Mouse (Mus musculus) midbrain, embryonic 15.5 days (tissue): Measurements from ENCODE around the gene Tnfrsf22. TPM values are rescaled to one million over a fixed set of nuclear protein-coding genes. Genes with fewer than 3 reads are reported as not detected.
"Not testable (repeated sequence)": the region's sequence is repeated elsewhere in the genome, so short reads cannot be mapped to it uniquely, and the experiment has no call there.

ENCODE experiments used
- ATAC-seq: fragments of 200-750 bp; cut with Nextera tagmentation; replicated peaks from 2 replicates; pipeline ENCODE4 v1.8.0; 2017; ENCODE audit warnings: moderate TSS enrichment
- H3K27ac ChIP-seq: fragments of 300-500 bp; sonication (generic); 2 replicates; pipeline ENCODE4 v1.5.1; 2015; ENCODE audit warnings: mild to moderate bottlenecking, inconsistent platforms
- H3K27me3 ChIP-seq: fragments of 300-500 bp; sonication (generic); replicated peaks from 2 replicates; pipeline ENCODE4 v1.6.1; 2015; ENCODE audit warnings: inconsistent platforms
- H3K36me3 ChIP-seq: fragments of 300-500 bp; sonication (generic); replicated peaks from 2 replicates; pipeline ENCODE4 v1.6.1; 2015; ENCODE audit warnings: inconsistent platforms
- H3K4me1 ChIP-seq: fragments of 300-500 bp; sonication (generic); 2 replicates; pipeline ENCODE4 v1.6.1; 2015; ENCODE audit warnings: inconsistent platforms
- H3K4me2 ChIP-seq: fragments of 300-500 bp; sonication (generic); 2 replicates; pipeline ENCODE4 v1.6.1; 2015; ENCODE audit warnings: inconsistent platforms, mild to moderate bottlenecking, moderate library complexity
- H3K4me3 ChIP-seq: fragments of 300-500 bp; sonication (generic); 2 replicates; pipeline ENCODE4 v1.5.1; 2015; ENCODE audit warnings: mild to moderate bottlenecking, inconsistent platforms
- H3K9ac ChIP-seq: fragments of 300-500 bp; sonication (generic); 2 replicates; pipeline ENCODE4 v1.6.1; 2015; ENCODE audit warnings: mild to moderate bottlenecking, inconsistent platforms
- H3K9me3 ChIP-seq: fragments of 300-500 bp; sonication (generic); 2 replicates; pipeline ENCODE4 v1.6.1; 2016; ENCODE audit warnings: inconsistent platforms
- WGBS: fragments of 180-500 bp; shearing (Covaris S2); methylation state at CpG from one replicate; pipeline ENCODE4 v1.1.7; 2015; ENCODE audit warnings: mixed read lengths; 5-methylcytosine and 5-hydroxymethylcytosine counted together
- polyA plus RNA-seq: library from polyadenylated mRNA; unstranded; fragments of >200 nt; fragmentation: Nextera tagmentation; extraction: Ambion mirVana; gene quantifications from 2 replicates; pipeline ENCODE4 v1.2.1, GENCODE M21; 2015

Tnfrsf22 gene
- polyA plus RNA-seq, result 3.2 and 3.5 TPM in 2 replicates

DNA sequence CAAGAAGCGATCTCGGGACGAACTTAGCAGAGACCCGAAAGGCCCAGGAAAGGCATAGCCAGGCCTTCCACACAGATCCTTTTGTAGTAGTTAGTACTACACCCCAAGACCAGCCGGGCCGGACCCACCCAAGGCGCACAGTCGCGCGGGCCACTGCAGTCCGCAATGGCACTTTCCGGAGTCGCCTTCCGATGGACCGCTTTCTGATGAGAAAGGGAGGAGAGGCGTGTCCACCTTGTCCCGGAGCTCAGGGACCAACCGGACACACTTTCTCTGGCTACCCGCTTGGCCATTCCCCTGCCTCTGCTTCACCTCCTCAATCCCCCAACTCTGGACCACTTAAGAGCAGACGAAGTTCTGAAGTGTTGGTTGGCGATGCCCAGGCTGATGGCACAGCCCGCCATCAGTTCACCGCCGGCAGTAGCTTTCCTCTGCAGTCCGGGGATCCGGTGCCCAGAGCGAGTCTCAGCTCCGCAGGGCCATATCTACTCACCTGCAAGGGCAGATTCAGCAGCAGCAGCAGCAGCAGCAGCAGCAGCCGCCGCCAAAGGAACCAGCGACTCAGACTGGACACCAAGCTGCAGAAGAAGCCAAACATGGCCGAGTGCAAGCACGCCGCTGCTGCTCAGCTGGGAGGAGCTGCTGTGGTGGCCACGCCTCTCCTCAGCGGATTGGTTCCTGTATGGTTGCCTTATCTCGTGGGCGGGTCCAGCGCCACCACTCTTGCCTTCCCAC lies at the start of gene Tnfrsf22:
TSS of gene Tnfrsf22 (minus strand) at position 628 of the 735 bp plus-strand sequence.
- H3K9me3 ChIP-seq, result no peaks in the 10 kb centered on the region
- H3K9ac ChIP-seq, result peak within 1 kb of the TSS; percentile 61
- peak; percentile 99 for ATAC-seq
- no peaks in the 10 kb centered on the region for H3K36me3 ChIP-seq
- peak within 1 kb of the TSS; percentile 67 for H3K4me3 ChIP-seq
- 5% methylated on average over 39 of the region's 39 CpGs for WGBS
- peaks cover 5% of the 10 kb centered on the region; the same call in 1 of the 2 replicates for H3K4me1 ChIP-seq
- H3K27me3 ChIP-seq, result no peaks in the 10 kb centered on the region
- H3K4me2 ChIP-seq, result peak within 1 kb of the TSS; percentile 74
- no peak within 1 kb of the TSS for H3K27ac ChIP-seq

DNA sequence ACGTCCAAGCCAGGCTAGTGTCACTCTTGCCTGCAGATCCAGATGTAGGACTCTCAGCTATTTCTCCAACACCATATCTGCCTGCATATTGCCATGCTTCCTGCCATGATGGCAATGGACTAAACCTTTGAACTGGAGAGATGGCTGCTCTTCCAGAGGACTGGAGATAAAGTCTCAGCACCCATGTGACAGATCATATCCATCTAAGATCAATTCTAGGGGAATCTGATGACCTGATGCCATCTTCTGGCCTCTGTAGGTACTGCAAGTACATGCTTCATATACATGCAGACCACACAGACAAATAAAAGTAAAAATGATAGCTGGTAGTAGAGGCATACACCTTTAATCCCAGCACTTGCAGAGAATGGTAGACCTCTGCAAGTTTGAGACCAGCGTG lies 46.7 kb upstream of the Tnfrsf22 start:
- Histone ChIP-seq H3K27ac (no peak overlapping the region), H3K4me1 (no peaks in the 10 kb centered on the region), H3K36me3 (peaks cover 58% of the 10 kb centered on the region), H3K4me3 (no peak overlapping the region), H3K9ac (no peak overlapping the region), H3K27me3 (no peaks in the 10 kb centered on the region), H3K4me2 (no peak overlapping the region), H3K9me3 (no peaks in the 10 kb centered on the region)
- 66% methylated on average over 2 of the region's 2 CpGs for WGBS
- no peak for ATAC-seq

DNA sequence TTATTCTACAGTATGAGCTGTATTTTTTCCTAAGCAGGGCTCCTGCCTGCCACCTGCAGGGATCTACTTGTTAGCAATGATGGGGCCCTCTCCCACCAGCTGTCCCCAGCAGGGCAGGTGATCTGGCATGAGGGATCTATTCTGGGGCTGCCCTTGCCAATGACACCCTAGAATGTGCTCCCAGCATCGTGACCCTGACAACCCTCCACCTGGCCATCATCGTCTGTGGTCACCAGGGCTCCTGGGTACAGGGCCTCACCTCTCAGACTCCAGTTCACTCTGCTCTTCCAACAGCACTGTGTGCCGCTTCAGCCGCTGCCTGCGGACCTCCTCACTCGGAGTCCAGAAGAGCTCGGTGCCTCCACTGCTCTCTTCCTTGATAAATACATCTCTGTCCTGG lies 45.1 kb upstream of the Tnfrsf22 start:
- Histone ChIP-seq H3K9me3 (no peaks in the 10 kb centered on the region), H3K27ac (no peak overlapping the region), H3K27me3 (no peaks in the 10 kb centered on the region), H3K4me3 (no peak overlapping the region), H3K9ac (no peak overlapping the region), H3K4me1 (no peaks in the 10 kb centered on the region), H3K36me3 (peaks cover 71% of the 10 kb centered on the region), H3K4me2 (no peak overlapping the region)
- 91% methylated on average over 7 of the region's 7 CpGs for WGBS
- no peak for ATAC-seq

DNA sequence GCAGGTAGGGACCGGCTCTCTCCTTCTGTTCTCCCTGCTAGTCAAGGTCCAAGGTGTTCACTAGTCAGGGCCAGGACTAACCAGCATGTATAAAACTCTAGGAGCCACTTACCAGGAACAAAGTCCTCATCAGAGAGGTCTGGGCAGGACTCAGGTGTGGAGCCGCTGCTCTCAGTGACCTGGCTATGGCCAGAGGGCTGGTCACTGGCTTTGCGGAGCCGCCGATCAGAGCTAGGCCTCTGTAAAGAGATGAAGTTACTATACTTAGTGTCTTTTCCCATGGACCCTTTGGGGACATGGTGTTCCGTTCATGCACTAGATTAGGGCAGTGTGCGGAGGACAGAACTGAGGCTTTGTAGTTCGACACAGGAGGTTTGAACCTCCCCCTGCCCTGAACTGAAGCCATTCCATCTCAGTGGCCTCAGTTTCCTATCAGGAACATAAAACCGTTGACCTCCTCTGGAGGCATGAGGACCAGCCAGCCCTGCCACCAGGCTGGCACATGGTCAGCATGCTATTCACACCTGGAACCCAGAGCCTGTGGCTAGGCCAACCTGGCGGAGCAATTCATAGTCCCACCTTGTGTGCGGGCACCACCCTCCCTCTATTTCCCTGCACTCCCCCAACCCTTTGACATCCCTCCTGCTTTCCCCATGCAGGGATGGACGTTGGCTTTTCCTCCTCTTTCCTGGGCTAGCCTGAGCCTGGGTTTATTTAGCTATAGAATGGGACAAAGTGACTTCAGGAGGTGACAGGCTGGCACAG lies 43.5 kb upstream of the Tnfrsf22 start:
- H3K4me3 ChIP-seq, result no peak overlapping the region
- no peaks in the 10 kb centered on the region for H3K27me3 ChIP-seq
- ATAC-seq, result no peak
- H3K36me3 ChIP-seq, result peaks cover 76% of the 10 kb centered on the region
- H3K4me2 ChIP-seq, result no peak overlapping the region
- H3K27ac ChIP-seq, result no peak overlapping the region
- 93% methylated on average over 12 of the region's 12 CpGs for WGBS
- H3K9ac ChIP-seq, result no peak overlapping the region
- no peaks in the 10 kb centered on the region for H3K9me3 ChIP-seq
- H3K4me1 ChIP-seq, result no peaks in the 10 kb centered on the region

DNA sequence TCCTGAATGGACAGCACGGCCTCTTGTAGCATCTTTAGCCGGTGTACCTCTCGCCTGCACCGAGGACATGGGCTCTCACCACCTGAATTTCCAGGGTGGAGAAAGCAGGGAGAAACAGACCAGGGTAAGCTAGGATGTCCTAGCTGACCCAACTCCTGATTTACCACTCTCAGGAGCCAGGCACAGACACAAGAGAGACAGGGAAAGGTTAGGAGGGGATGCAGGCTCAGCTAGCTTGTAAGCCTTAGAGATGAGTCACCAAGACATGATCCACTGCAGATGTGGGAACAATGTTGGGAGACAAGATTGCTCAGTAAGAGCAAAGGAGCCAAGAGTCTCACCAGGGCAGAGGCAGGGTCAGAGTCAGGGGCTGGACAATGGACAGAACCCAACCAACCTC lies 42.4 kb upstream of the Tnfrsf22 start:
- Histone ChIP-seq H3K36me3 (peaks cover 73% of the 10 kb centered on the region), H3K27ac (no peak overlapping the region), H3K4me3 (no peak overlapping the region), H3K27me3 (no peaks in the 10 kb centered on the region), H3K4me1 (no peaks in the 10 kb centered on the region), H3K9ac (no peak overlapping the region), H3K9me3 (no peaks in the 10 kb centered on the region), H3K4me2 (no peak overlapping the region)
- 97% methylated on average over 4 of the region's 4 CpGs for WGBS
- ATAC-seq, result no peak

DNA sequence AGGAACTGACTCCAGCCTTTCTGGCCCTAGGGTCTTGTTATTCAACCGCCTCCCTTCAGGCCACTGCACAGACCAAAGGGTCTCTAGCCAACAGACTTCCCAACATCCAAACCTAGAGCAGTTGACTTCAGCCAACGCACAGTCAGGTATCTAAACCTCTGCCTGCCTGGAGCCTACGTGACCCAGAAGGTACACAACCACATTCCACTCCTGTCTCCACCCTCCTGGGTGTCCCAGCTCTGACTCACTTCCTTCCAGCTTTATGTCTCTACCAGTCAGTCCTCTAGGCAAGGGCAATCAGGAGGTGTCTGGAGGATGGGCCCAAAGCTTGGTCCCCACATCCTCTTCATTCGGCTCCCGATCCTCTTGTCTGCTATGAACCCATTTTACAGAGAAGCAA lies 41.7 kb upstream of the Tnfrsf22 start:
- no peak for ATAC-seq
- Histone ChIP-seq H3K9ac (no peak overlapping the region), H3K4me2 (no peak overlapping the region), H3K36me3 (peaks cover 73% of the 10 kb centered on the region), H3K4me1 (no peaks in the 10 kb centered on the region), H3K9me3 (no peaks in the 10 kb centered on the region), H3K27me3 (no peaks in the 10 kb centered on the region), H3K4me3 (no peak overlapping the region), H3K27ac (no peak overlapping the region)
- WGBS, result 95% methylated on average over 5 of the region's 5 CpGs

DNA sequence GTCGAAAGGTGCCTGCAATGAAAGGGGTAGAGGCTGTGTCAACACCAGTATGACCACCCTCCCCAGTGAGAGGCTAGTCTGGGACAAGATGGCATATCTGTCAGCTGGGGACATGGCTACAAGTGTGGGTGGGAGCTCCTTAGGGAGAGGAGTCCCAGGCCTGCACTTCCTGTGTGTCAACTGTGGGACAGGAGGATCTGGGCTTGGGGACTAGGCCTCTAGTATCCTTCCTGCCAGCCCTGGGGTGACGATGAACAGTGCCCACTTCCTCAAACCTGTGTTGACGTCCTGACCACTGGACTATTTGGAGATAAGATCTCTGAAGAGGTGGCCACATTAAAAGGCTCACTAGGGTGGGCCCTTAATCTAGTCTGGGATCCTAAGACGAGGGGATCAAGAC lies 40.5 kb upstream of the Tnfrsf22 start:
- no peak overlapping the region for H3K4me3 ChIP-seq
- H3K36me3 ChIP-seq, result peaks cover 64% of the 10 kb centered on the region
- no peak for ATAC-seq
- WGBS, result 85% methylated on average over 4 of the region's 4 CpGs
- no peaks in the 10 kb centered on the region for H3K9me3 ChIP-seq
- no peak overlapping the region for H3K27ac ChIP-seq
- H3K4me1 ChIP-seq, result peaks cover 8% of the 10 kb centered on the region; the same call in 1 of the 2 replicates
- no peak overlapping the region for H3K4me2 ChIP-seq
- 0 out of 2 replicates have a peak, but pooled peaks cover 4% of the 10 kb centered on the region for H3K27me3 ChIP-seq
- H3K9ac ChIP-seq, result no peak overlapping the region

DNA sequence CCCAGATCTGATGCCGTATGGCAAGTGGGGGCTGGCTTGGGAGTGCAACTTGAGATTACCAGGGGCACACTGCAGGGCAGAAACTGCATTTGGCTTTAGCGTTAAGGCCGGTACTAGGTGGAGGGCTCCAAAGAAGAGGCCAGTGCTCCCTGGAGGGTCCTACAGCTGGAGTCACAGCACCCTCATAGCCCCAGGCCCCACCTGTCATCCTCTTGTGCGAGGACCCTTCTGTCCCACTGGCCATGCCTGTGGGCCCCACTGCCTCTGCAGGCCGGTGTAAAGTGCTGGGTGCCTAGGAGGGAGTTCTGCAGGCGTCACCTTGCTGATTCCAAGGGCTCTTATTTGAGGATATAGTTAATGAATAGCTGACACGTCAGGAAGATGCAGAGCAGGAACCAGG lies 40.0 kb upstream of the Tnfrsf22 start:
- Histone ChIP-seq H3K9me3 (no peaks in the 10 kb centered on the region), H3K4me1 (peaks cover 8% of the 10 kb centered on the region; the same call in 1 of the 2 replicates), H3K27me3 (0 out of 2 replicates have a peak, but pooled peaks cover 4% of the 10 kb centered on the region), H3K4me3 (no peak overlapping the region), H3K36me3 (peaks cover 59% of the 10 kb centered on the region), H3K9ac (no peak overlapping the region), H3K4me2 (no peak overlapping the region), H3K27ac (no peak overlapping the region)
- WGBS, result 86% methylated on average over 7 of the region's 7 CpGs
- no peak for ATAC-seq

DNA sequence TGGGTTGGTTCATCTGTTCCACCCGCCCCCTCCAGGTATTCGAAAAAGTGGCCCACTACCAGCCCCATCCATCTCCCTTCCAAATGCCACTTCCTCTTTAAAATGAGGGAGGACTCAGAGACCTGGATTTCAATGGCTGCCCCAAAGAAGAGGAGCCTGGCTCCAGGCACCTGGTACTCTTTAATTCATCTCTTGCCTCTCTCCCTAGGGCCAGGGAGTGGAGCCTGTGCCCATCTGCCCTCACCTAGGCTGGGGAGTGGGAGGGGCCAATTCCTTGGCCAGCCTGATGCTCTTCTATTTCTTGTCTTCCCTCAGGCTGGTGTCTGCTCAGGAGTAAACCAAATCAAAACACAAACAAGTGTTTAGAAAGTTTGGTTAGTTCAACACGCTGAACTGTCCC lies 37.2 kb upstream of the Tnfrsf22 start:
- not testable (repeated sequence) for H3K27ac ChIP-seq, H3K4me2 ChIP-seq, H3K4me1 ChIP-seq, H3K9ac ChIP-seq, H3K27me3 ChIP-seq, ATAC-seq, H3K4me3 ChIP-seq, H3K9me3 ChIP-seq
- H3K36me3 ChIP-seq, result peaks cover 35% of the 10 kb centered on the region
- WGBS, result 88% methylated on average over 3 of the region's 3 CpGs

DNA sequence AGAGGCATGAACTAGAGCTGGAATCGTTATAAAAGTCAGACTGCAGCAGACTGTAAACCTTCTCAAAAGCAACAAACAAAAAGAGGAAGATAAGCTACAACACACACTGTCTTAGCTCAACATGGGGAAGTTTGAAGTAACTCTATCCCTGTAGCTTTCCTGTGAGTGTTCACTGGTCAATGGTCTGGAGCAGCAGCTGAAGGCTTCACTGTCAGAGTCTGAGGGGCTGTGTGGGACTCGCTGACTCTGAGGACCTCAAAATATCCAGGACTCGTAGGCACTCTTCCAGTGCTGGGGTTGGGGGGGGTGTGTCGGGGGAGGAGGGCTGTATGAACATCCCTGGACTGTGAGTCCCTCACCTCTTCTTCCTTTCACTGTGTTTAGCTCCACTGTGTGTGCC lies 36.7 kb upstream of the Tnfrsf22 start:
- not testable (repeated sequence) for H3K9me3 ChIP-seq, H3K9ac ChIP-seq, ATAC-seq, H3K4me1 ChIP-seq, H3K4me2 ChIP-seq, H3K27me3 ChIP-seq, H3K27ac ChIP-seq, H3K4me3 ChIP-seq
- H3K36me3 ChIP-seq, result peaks cover 30% of the 10 kb centered on the region
- WGBS, result 64% methylated on average over 4 of the region's 4 CpGs

DNA sequence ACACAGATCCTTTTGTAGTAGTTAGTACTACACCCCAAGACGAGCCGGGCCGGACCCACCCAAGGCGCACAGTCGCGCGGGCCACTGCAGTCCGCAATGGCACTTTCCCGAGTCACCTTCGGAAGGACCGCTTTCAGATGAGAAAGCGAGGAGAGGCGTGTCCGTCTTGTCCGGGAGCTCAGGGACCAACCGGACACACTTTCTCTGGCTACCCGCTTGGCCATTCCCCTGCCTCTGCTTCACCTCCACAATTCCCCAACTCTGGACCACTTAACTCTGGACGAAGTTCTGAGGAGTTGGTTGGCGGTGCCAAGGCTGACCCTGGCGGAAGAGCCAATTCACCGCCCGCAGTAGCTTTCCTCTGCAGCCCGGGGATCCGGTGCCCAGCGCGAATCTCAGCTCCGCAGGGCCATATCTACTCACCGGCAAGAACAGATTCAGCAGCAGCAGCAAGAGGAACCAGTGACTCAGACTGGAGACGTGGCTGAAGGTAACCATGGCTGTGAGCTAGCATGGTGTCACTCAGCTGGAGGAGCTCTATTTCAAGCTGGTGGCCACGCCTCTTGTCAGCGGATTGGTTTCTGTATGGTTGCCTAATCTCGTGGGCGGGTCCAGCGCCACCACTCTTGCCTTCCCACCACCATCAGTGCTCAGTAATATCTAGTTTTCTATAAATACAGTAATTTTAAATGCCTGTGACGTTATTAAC lies 36.1 kb upstream of the Tnfrsf22 start, which contains the start of gene Tnfrsf23:
TSS of gene Tnfrsf23 (minus strand) at position 514 of the 709 bp plus-strand sequence.
- Histone ChIP-seq H3K27ac (no peak within 1 kb of the TSS), H3K4me3 (peak within 1 kb of the TSS; percentile 37), H3K27me3 (0 out of 2 replicates have a peak, but pooled peaks cover 4% of the 10 kb centered on the region), H3K9ac (no peak within 1 kb of the TSS), H3K9me3 (no peaks in the 10 kb centered on the region), H3K36me3 (peaks cover 26% of the 10 kb centered on the region), H3K4me2 (peak within 1 kb of the TSS; percentile 74), H3K4me1 (peaks cover 8% of the 10 kb centered on the region; the same call in 1 of the 2 replicates)
- 2% methylated on average over 35 of the region's 35 CpGs for WGBS
- ATAC-seq, result peak; percentile 85

DNA sequence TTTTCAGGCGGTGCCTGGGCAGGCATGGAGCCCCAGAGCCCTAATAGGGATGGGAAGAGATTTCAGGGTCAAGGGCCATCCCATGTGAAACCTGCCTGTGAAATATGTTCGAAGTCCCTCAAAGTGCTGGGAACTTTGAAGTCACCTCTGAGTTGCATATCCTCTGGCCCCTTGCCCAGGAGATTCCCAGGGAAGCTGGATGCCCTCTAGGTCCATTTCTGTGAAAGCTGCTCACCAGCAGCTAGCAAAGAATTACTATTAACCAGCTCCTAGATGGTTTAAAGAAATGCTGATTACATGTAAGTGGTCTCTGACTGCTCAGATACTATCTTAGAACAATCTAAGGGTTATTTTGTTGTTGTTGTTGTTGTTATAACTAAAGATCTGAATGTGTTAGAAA lies 35.1 kb upstream of the Tnfrsf22 start:
- not testable (repeated sequence) for ATAC-seq, H3K9me3 ChIP-seq, H3K4me3 ChIP-seq, H3K4me1 ChIP-seq, H3K4me2 ChIP-seq, H3K27ac ChIP-seq, H3K27me3 ChIP-seq, H3K9ac ChIP-seq
- WGBS, result 61% methylated on average over 2 of the region's 2 CpGs
- H3K36me3 ChIP-seq, result peaks cover 16% of the 10 kb centered on the region
